Mouse (Mus musculus): Measurements from ENCODE around the gene H2-Q1. TPM values are rescaled to one million over a fixed set of nuclear protein-coding genes. Genes with fewer than 3 reads are reported as not detected.

The H2-Q1 gene
- polyA plus RNA-seq (2014; fragmentation: Illumina TruSeq; extraction: RNeasy Lipid Tissue Mini Kit (QIAGEN cat#74804); ENCODE audit: low read depth, low replicate concordance): not detected

GRCm38 (mm10) chr17:35320327-35321081, at the start of gene H2-Q1:
Gene H2-Q1, plus strand, starts transcription at chr17:35320405.

GRCm38 (mm10) chr17:35342071-35342671, 22.0 kb downstream of the H2-Q1 start, which contains the start of gene H2-Q2:
Gene H2-Q2, plus strand, starts transcription at chr17:35342242.

Other genes with a start within 250 kb of the H2-Q1 start
- not detected for gene Ly6g6e, start 243.5 kb upstream of the H2-Q1 start, polyA plus RNA-seq (2014; fragmentation: Illumina TruSeq; extraction: RNeasy Lipid Tissue Mini Kit (QIAGEN cat#74804); ENCODE audit: low read depth, low replicate concordance)
- gene Ly6g6d, start 242.3 kb upstream of the H2-Q1 start, polyA plus RNA-seq (2014; fragmentation: Illumina TruSeq; extraction: RNeasy Lipid Tissue Mini Kit (QIAGEN cat#74804); ENCODE audit: low read depth, low replicate concordance): not detected
- not detected for gene Ly6g6f, start 234.8 kb upstream of the H2-Q1 start, polyA plus RNA-seq (2014; fragmentation: Illumina TruSeq; extraction: RNeasy Lipid Tissue Mini Kit (QIAGEN cat#74804); ENCODE audit: low read depth, low replicate concordance)
- gene Abhd16a, start 231.1 kb upstream of the H2-Q1 start, polyA plus RNA-seq (2014; fragmentation: Illumina TruSeq; extraction: RNeasy Lipid Tissue Mini Kit (QIAGEN cat#74804); ENCODE audit: low read depth, low replicate concordance): 4.8 TPM
- gene Ly6g5c, start 212.1 kb upstream of the H2-Q1 start, polyA plus RNA-seq (2014; fragmentation: Illumina TruSeq; extraction: RNeasy Lipid Tissue Mini Kit (QIAGEN cat#74804); ENCODE audit: low read depth, low replicate concordance): not detected
- gene Ly6g5b, start 205.0 kb upstream of the H2-Q1 start, polyA plus RNA-seq (2014; fragmentation: Illumina TruSeq; extraction: RNeasy Lipid Tissue Mini Kit (QIAGEN cat#74804); ENCODE audit: low read depth, low replicate concordance): not detected
- gene Gpank1, start 198.9 kb upstream of the H2-Q1 start, polyA plus RNA-seq (2014; fragmentation: Illumina TruSeq; extraction: RNeasy Lipid Tissue Mini Kit (QIAGEN cat#74804); ENCODE audit: low read depth, low replicate concordance): 1.4 TPM
- gene Csnk2b, start 198.4 kb upstream of the H2-Q1 start, polyA plus RNA-seq (2014; fragmentation: Illumina TruSeq; extraction: RNeasy Lipid Tissue Mini Kit (QIAGEN cat#74804); ENCODE audit: low read depth, low replicate concordance): 163 TPM
- gene D17H6S53E, start 194.0 kb upstream of the H2-Q1 start, polyA plus RNA-seq (2014; fragmentation: Illumina TruSeq; extraction: RNeasy Lipid Tissue Mini Kit (QIAGEN cat#74804); ENCODE audit: low read depth, low replicate concordance): 1.3 TPM
- not detected for gene Apom, start 188.4 kb upstream of the H2-Q1 start, polyA plus RNA-seq (2014; fragmentation: Illumina TruSeq; extraction: RNeasy Lipid Tissue Mini Kit (QIAGEN cat#74804); ENCODE audit: low read depth, low replicate concordance)
- 11.5 TPM for gene Bag6, start 185.2 kb upstream of the H2-Q1 start, polyA plus RNA-seq (2014; fragmentation: Illumina TruSeq; extraction: RNeasy Lipid Tissue Mini Kit (QIAGEN cat#74804); ENCODE audit: low read depth, low replicate concordance)
- gene Prrc2a, start 155.5 kb upstream of the H2-Q1 start, polyA plus RNA-seq (2014; fragmentation: Illumina TruSeq; extraction: RNeasy Lipid Tissue Mini Kit (QIAGEN cat#74804); ENCODE audit: low read depth, low replicate concordance): 7.2 TPM
- gene Aif1, start 144.3 kb upstream of the H2-Q1 start, polyA plus RNA-seq (2014; fragmentation: Illumina TruSeq; extraction: RNeasy Lipid Tissue Mini Kit (QIAGEN cat#74804); ENCODE audit: low read depth, low replicate concordance): 8.7 TPM
- not detected for gene Lst1, start 132.0 kb upstream of the H2-Q1 start, polyA plus RNA-seq (2014; fragmentation: Illumina TruSeq; extraction: RNeasy Lipid Tissue Mini Kit (QIAGEN cat#74804); ENCODE audit: low read depth, low replicate concordance)
- not detected for gene Ltb, start 126.0 kb upstream of the H2-Q1 start, polyA plus RNA-seq (2014; fragmentation: Illumina TruSeq; extraction: RNeasy Lipid Tissue Mini Kit (QIAGEN cat#74804); ENCODE audit: low read depth, low replicate concordance)
- gene Tnf, start 118.4 kb upstream of the H2-Q1 start, polyA plus RNA-seq (2014; fragmentation: Illumina TruSeq; extraction: RNeasy Lipid Tissue Mini Kit (QIAGEN cat#74804); ENCODE audit: low read depth, low replicate concordance): not detected
- gene Lta, start 115.1 kb upstream of the H2-Q1 start, polyA plus RNA-seq (2014; fragmentation: Illumina TruSeq; extraction: RNeasy Lipid Tissue Mini Kit (QIAGEN cat#74804); ENCODE audit: low read depth, low replicate concordance): not detected
- gene Gm16181, start 99.6 kb upstream of the H2-Q1 start, polyA plus RNA-seq (2014; fragmentation: Illumina TruSeq; extraction: RNeasy Lipid Tissue Mini Kit (QIAGEN cat#74804); ENCODE audit: low read depth, low replicate concordance): not detected
- 5.0 TPM for gene Atp6v1g2, start 86.7 kb upstream of the H2-Q1 start, polyA plus RNA-seq (2014; fragmentation: Illumina TruSeq; extraction: RNeasy Lipid Tissue Mini Kit (QIAGEN cat#74804); ENCODE audit: low read depth, low replicate concordance)
- gene Nfkbil1, start 84.6 kb upstream of the H2-Q1 start, polyA plus RNA-seq (2014; fragmentation: Illumina TruSeq; extraction: RNeasy Lipid Tissue Mini Kit (QIAGEN cat#74804); ENCODE audit: low read depth, low replicate concordance): not detected
- gene Ddx39b, start 78.7 kb upstream of the H2-Q1 start, polyA plus RNA-seq (2014; fragmentation: Illumina TruSeq; extraction: RNeasy Lipid Tissue Mini Kit (QIAGEN cat#74804); ENCODE audit: low read depth, low replicate concordance): 11.1 TPM
- gene H2-D1, start 57.7 kb upstream of the H2-Q1 start, polyA plus RNA-seq (2014; fragmentation: Illumina TruSeq; extraction: RNeasy Lipid Tissue Mini Kit (QIAGEN cat#74804); ENCODE audit: low read depth, low replicate concordance): 42.0 TPM
- 2.0 TPM for gene H2-Q2, start 21.8 kb downstream of the H2-Q1 start, polyA plus RNA-seq (2014; fragmentation: Illumina TruSeq; extraction: RNeasy Lipid Tissue Mini Kit (QIAGEN cat#74804); ENCODE audit: low read depth, low replicate concordance)
- gene H2-Q4, start 59.2 kb downstream of the H2-Q1 start, polyA plus RNA-seq (2014; fragmentation: Illumina TruSeq; extraction: RNeasy Lipid Tissue Mini Kit (QIAGEN cat#74804); ENCODE audit: low read depth, low replicate concordance): 19.9 TPM
- 3.8 TPM for gene H2-Q6, start 104.4 kb downstream of the H2-Q1 start, polyA plus RNA-seq (2014; fragmentation: Illumina TruSeq; extraction: RNeasy Lipid Tissue Mini Kit (QIAGEN cat#74804); ENCODE audit: low read depth, low replicate concordance)
- gene H2-Q7, start 118.8 kb downstream of the H2-Q1 start, polyA plus RNA-seq (2014; fragmentation: Illumina TruSeq; extraction: RNeasy Lipid Tissue Mini Kit (QIAGEN cat#74804); ENCODE audit: low read depth, low replicate concordance): 3.2 TPM
- gene H2-Q10, start 149.7 kb downstream of the H2-Q1 start, polyA plus RNA-seq (2014; fragmentation: Illumina TruSeq; extraction: RNeasy Lipid Tissue Mini Kit (QIAGEN cat#74804); ENCODE audit: low read depth, low replicate concordance): 2.9 TPM
- gene Pou5f1, start 185.6 kb downstream of the H2-Q1 start, polyA plus RNA-seq (2014; fragmentation: Illumina TruSeq; extraction: RNeasy Lipid Tissue Mini Kit (QIAGEN cat#74804); ENCODE audit: low read depth, low replicate concordance): not detected
- 1.7 TPM for gene Tcf19, start 196.4 kb downstream of the H2-Q1 start, polyA plus RNA-seq (2014; fragmentation: Illumina TruSeq; extraction: RNeasy Lipid Tissue Mini Kit (QIAGEN cat#74804); ENCODE audit: low read depth, low replicate concordance)
- gene Cchcr1, start 196.7 kb downstream of the H2-Q1 start, polyA plus RNA-seq (2014; fragmentation: Illumina TruSeq; extraction: RNeasy Lipid Tissue Mini Kit (QIAGEN cat#74804); ENCODE audit: low read depth, low replicate concordance): 0.41 TPM
- not detected for gene Psors1c2, start 212.8 kb downstream of the H2-Q1 start, polyA plus RNA-seq (2014; fragmentation: Illumina TruSeq; extraction: RNeasy Lipid Tissue Mini Kit (QIAGEN cat#74804); ENCODE audit: low read depth, low replicate concordance)
- not detected for gene Cdsn, start 231.7 kb downstream of the H2-Q1 start, polyA plus RNA-seq (2014; fragmentation: Illumina TruSeq; extraction: RNeasy Lipid Tissue Mini Kit (QIAGEN cat#74804); ENCODE audit: low read depth, low replicate concordance)
- not detected for gene 2300002M23Rik, start 247.0 kb downstream of the H2-Q1 start, polyA plus RNA-seq (2014; fragmentation: Illumina TruSeq; extraction: RNeasy Lipid Tissue Mini Kit (QIAGEN cat#74804); ENCODE audit: low read depth, low replicate concordance)